ENCODE assay signal across 29 mouse cellular contexts in the genomic region with DNA sequence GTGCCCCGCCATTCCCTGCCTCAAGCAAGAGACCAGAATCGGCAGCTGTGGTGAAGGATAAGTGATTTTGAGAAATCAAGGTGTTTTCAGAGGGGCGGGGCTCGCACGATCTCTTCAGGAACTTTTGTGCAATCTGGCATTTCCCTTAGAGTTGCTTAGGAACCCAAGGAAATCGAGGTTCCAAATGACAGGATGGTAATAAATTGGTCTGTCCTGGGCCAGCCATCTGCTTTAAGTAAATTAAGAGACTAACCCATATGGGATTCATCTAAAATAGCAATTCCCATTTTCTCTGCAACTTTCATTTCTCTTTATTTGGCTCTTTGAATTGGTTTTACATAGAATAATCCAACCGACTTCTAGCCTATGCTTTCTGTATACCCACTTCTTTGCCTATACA. TPM values are rescaled to one million over a fixed set of nuclear protein-coding genes. Genes with fewer than 3 reads are reported as not detected.
A peak's percentile ranks its signal among the peaks of the same experiment; 100 is the strongest.
DNase-seq lines count a peak whose midpoint lies in the region; ATAC-seq and TF ChIP-seq lines count a peak whose summit lies in the region.
"Had no signal": no experiment of that assay in that cellular context is flagged by ENCODE, and none has a peak within 500 bp of the region (broad histone marks: within the 10 kb centered on the region; RNA-seq: fewer than 3 reads in every experiment).

No protein-coding gene starts in this region.

- H3K4me2 ChIP-seq in forebrain, postnatal 0 days (ENCODE audit: low read depth): no peak overlapping the region
- H3K4me2 ChIP-seq in forebrain, embryonic 14.5 days (ENCODE audit: low read length): no peak overlapping the region
- H3K4me2 ChIP-seq: embryonic facial prominence, embryonic 12.5 days; embryonic facial prominence, embryonic 15.5 days; heart, embryonic 12.5 days; heart, embryonic 15.5 days; hindbrain, embryonic 14.5 days had no signal

- TF ChIP-seq CTCF in forebrain, postnatal 0 days (IDR thresholded peaks at IDR 0.05; ENCODE audit: low read depth): no peak

- H3K27ac ChIP-seq in forebrain, postnatal 0 days (ENCODE audit: low read depth, low read length): no peak overlapping the region; the same call in 1 of the 2 replicates
- no peak overlapping the region for H3K27ac ChIP-seq in forebrain, embryonic 14.5 days (ENCODE audit: low read depth, low read length)
- H3K27ac ChIP-seq: embryonic facial prominence, embryonic 12.5 days; gastrocnemius, adult 2 months; heart, embryonic 15.5 days; hindbrain, embryonic 14.5 days; hindbrain, postnatal 0 days had no signal

- peak; percentile 70 for ATAC-seq in forebrain, postnatal 0 days
- ATAC-seq in forebrain, embryonic 14.5 days: no peak
- ATAC-seq: hindbrain, postnatal 0 days; inflammation-experienced regulatory T-cells, adult 6 months; Patski had no signal

- H3K36me3 ChIP-seq in forebrain, postnatal 0 days (ENCODE audit: insufficient read depth): no peaks in the 10 kb centered on the region
- no peaks in the 10 kb centered on the region for H3K36me3 ChIP-seq in forebrain, embryonic 14.5 days (ENCODE audit: control insufficient read depth, insufficient read depth, low read length)
- H3K36me3 ChIP-seq: embryonic facial prominence, embryonic 12.5 days; embryonic facial prominence, embryonic 15.5 days; G1E; heart, embryonic 12.5 days; heart, embryonic 15.5 days had no signal

- WGBS in forebrain, postnatal 0 days: 78% methylated on average over 7 of the region's 7 CpGs
- WGBS in forebrain, embryonic 14.5 days: 89% methylated on average over 7 of the region's 7 CpGs

- H3K4me1 ChIP-seq in forebrain, postnatal 0 days (ENCODE audit: insufficient read depth): no peaks in the 10 kb centered on the region
- no peaks in the 10 kb centered on the region; the same call in 1 of the 2 replicates for H3K4me1 ChIP-seq in forebrain, embryonic 14.5 days (ENCODE audit: control insufficient read depth, insufficient read depth, low read length)
- H3K4me1 ChIP-seq: embryonic facial prominence, embryonic 12.5 days had no signal

- no peaks in the 10 kb centered on the region for H3K27me3 ChIP-seq in forebrain, postnatal 0 days (ENCODE audit: insufficient read depth, low read length)
- H3K27me3 ChIP-seq in forebrain, embryonic 14.5 days (replicated peaks; ENCODE audit: control insufficient read depth, insufficient read depth, low read length): no peaks in the 10 kb centered on the region
- H3K27me3 ChIP-seq: CH12.LX; embryonic facial prominence, embryonic 15.5 days; heart, embryonic 12.5 days; heart, embryonic 15.5 days; Patski had no signal

- peak; percentile 62 for DNase-seq in forebrain, postnatal 0 days
- DNase-seq in forebrain, embryonic 14.5 days (ENCODE audit: low spot score): no peak
- peak; percentile 25 for DNase-seq in layer of hippocampus, adult 9-10 months (ENCODE audit: low spot score)
- DNase-seq in layer of hippocampus, postnatal 25 days (ENCODE audit: extremely low spot score in 1 of 2, low spot score in 1 of 2): no peak
- peak; percentile 36 to 37 for DNase-seq in left cerebral cortex, postnatal 14 days (ENCODE audit: low spot score in 2 of 2)
- DNase-seq in left cerebral cortex, adult 11 months (ENCODE audit: low spot score): no peak
- DNase-seq in heart, postnatal 4 days: no peak
- DNase-seq: adrenal gland, postnatal 10 days; adrenal gland, postnatal 36 days; B cell, adult 2 months; cerebellum, adult 11 months; cerebellum, adult 2 months; cerebellum, adult 9-11 months; cerebellum, postnatal 25 days; gastrocnemius, adult 2 months; gastrocnemius, postnatal 14 days; heart, adult 18-20 months; heart, postnatal 10 days; heart, postnatal 36 days had no signal

- no peaks in the 10 kb centered on the region for H3K9me3 ChIP-seq in forebrain, postnatal 0 days (ENCODE audit: low read length)
- H3K9me3 ChIP-seq in forebrain, embryonic 14.5 days (replicated peaks; ENCODE audit: control insufficient read depth, low read length): no peaks in the 10 kb centered on the region
- H3K9me3 ChIP-seq: embryonic facial prominence, embryonic 12.5 days; embryonic facial prominence, embryonic 15.5 days; G1E; heart, embryonic 12.5 days; heart, embryonic 15.5 days had no signal

- intact Hi-C loops in left cerebral cortex, postnatal 14 days (cut with DNase I): loop anchor here (5.0 kb wide), 2 partner anchors 37 to 108 kb away; a partner anchor contains a TSS

- H3K4me3 ChIP-seq in forebrain, postnatal 0 days (ENCODE audit: low read depth, low read length): no peak overlapping the region
- H3K4me3 ChIP-seq in forebrain, embryonic 14.5 days (ENCODE audit: low read depth, low read length): no peak overlapping the region
- H3K4me3 ChIP-seq: embryonic facial prominence, embryonic 12.5 days; embryonic facial prominence, embryonic 15.5 days; gastrocnemius, adult 2 months; heart, embryonic 12.5 days; heart, embryonic 15.5 days had no signal

- H3K9ac ChIP-seq in forebrain, postnatal 0 days: no peak overlapping the region
- H3K9ac ChIP-seq in forebrain, embryonic 14.5 days (ENCODE audit: low read length): no peak overlapping the region
- H3K9ac ChIP-seq: embryonic facial prominence, embryonic 12.5 days; embryonic facial prominence, embryonic 15.5 days; heart, embryonic 12.5 days; heart, embryonic 15.5 days; hindbrain, embryonic 14.5 days had no signal

RNA-seq across cellular contexts. Expression of a gene that starts 35.8 kb away (rescaled TPM):
- 87.6 and 110 TPM in 2 replicates for total RNA-seq in forebrain, postnatal 0 days (2014; rRNA removed)
- 71.2 and 81.5 TPM in 2 replicates for polyA plus RNA-seq in forebrain, postnatal 0 days (2015; fragmentation: Nextera tagmentation; extraction: Ambion mirVana)
- 79.8 and 85.0 TPM in 2 replicates for polyA plus RNA-seq in forebrain, embryonic 14.5 days (2014; fragmentation: Nextera tagmentation; extraction: Ambion mirVana)
- 10 to 100 TPM; 84.4 to 90.5 TPM for total RNA-seq in layer of hippocampus, postnatal 25 days (2021)
- total RNA-seq in left cerebral cortex, postnatal 14 days (2021): 100 to 1,000 TPM; 185 to 192 TPM
- total RNA-seq in heart, postnatal 4 days (2021): 100 to 1,000 TPM; 201 to 218 TPM

Comparison
In these comparisons a context has a peak if more than half of its experiments do, and no peak if none do; other contexts are left out.
1. DNase-seq: peak in forebrain, postnatal 0 days (single experiment), layer of hippocampus, adult 9-10 months (single experiment) and left cerebral cortex, postnatal 14 days (2 of 2); none in forebrain, embryonic 14.5 days (single experiment), layer of hippocampus, postnatal 25 days (0 of 2), left cerebral cortex, adult 11 months (single experiment) and heart, postnatal 4 days (single experiment).